Mouse (Mus musculus): Measurements from ENCODE around the gene Fgd3.
A peak's percentile ranks its signal among the peaks of the same experiment; 100 is the strongest.

Fgd3 gene

DNA sequence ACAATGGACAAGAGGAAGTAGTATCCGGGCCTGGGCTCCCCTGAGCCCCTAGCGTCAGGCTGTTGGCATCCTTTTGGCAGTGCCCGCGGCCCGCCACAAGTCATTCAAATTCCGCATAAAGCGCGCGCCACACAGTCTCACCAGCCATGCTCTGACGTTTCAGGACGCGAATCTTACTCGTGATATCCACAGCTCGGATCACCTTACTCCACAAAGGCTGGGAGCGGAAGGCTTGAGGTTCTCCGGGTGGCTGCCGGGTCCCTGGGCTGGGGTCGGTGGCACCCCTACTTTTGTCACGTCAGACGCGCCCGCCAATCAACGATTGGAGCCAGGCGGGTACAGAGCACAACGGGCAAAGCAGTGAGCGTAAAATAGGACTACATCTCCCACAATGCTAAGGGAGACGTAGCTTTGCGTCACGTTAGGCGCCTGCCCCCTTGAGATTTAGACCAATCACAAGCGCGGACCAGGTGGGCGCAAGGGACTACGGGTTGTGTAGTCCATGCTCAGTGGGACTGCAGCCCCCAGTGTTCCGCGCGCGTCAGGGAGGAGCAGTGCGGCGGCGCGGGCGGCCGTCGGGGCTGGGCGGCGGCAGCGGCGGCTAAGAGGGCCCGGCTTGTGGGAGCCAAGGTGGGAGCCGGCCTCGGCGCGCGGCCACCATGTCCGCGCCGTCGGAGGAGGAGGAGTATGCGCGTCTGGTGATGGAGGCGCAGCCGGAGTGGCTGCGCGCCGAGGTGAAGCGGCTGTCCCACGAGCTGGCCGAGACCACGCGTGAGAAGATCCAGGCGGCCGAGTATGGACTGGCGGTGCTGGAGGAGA is 21.1 kb upstream of the Fgd3 start, which contains the start of gene Bicd2:
Gene Bicd2, plus strand, starts transcription at position 574 of the 819 bp plus-strand sequence.
- peak; percentile 95 for DNase-seq (ENCODE audit: low read depth, low spot score)

DNA sequence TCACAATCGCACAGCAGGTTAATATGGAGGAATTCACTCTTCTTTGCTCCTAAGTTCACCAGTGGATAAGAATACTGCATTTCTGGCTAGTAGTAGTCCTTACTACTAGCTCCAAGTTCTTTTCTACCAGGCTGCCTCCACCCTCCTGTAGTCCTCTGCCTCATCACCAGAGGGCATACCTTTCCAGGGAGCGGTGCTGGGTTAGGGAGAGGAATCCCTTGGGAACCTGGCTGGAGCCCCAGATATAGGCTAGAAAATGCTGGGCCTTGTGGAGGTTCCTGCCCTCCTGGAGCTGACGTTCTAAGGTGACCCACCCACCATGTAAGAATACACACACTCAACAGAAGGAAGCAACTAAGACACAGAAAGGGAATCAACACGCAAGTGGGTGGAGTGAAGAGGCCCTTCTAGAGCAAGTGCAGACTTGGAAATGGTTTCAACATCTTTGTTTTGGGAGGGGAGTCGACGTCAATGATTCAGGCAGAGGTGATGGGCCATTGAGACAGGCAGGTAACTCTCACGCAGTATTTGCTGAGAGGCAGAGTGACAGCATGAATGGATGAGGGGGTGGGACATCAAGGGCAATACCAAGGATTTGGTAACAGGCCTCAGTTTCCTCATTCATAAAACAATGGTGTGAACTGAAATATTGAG is 18.9 kb upstream of the Fgd3 start:
- no peak for DNase-seq (ENCODE audit: low read depth, low spot score)

- no peak for DNase-seq (ENCODE audit: low read depth, low spot score)
Measured at GRCm38 (mm10) chr13:49335077-49335982, 15.2 kb upstream of the Fgd3 start.

DNA sequence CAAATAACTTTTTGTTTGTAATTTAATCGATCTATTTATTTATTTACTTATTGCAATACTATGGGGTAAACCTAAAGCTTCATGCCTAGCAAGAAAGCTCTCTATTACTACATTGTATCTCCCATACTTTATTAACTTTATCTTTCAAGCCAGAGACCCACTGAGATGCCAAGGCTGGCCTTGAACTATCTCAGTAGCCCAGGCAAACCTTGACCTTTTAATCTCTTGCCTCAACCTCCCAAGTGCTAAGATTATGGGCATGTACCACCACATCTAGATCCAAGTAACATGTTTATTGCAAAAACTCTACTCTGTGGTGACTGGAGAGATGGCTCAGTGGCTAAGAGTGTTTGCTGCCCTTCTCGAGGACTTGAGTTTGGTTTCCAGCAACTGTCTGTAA is 13.1 kb upstream of the Fgd3 start:
- no peak for DNase-seq (ENCODE audit: low read depth, low spot score)

DNA sequence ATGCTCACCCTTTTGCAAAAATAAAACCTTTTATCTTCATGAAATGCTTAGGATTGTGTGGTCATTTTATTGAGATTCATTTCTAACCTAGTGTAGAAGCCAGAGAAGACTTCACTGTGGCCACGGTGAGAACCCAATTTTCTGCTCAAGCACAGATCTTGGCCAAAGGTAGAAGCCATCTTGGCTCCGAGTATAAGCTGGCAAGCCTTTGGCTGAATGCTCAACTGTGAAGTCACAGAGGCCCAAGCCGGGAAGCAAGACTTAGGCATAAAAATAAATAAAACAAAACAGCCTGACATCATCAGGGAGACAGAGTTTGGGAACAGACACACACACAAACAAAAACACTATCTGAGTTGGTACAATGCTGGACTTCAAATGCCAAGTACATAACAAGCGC is 8.0 kb upstream of the Fgd3 start:
- DNase-seq (ENCODE audit: low read depth, low spot score) = no peak

DNA sequence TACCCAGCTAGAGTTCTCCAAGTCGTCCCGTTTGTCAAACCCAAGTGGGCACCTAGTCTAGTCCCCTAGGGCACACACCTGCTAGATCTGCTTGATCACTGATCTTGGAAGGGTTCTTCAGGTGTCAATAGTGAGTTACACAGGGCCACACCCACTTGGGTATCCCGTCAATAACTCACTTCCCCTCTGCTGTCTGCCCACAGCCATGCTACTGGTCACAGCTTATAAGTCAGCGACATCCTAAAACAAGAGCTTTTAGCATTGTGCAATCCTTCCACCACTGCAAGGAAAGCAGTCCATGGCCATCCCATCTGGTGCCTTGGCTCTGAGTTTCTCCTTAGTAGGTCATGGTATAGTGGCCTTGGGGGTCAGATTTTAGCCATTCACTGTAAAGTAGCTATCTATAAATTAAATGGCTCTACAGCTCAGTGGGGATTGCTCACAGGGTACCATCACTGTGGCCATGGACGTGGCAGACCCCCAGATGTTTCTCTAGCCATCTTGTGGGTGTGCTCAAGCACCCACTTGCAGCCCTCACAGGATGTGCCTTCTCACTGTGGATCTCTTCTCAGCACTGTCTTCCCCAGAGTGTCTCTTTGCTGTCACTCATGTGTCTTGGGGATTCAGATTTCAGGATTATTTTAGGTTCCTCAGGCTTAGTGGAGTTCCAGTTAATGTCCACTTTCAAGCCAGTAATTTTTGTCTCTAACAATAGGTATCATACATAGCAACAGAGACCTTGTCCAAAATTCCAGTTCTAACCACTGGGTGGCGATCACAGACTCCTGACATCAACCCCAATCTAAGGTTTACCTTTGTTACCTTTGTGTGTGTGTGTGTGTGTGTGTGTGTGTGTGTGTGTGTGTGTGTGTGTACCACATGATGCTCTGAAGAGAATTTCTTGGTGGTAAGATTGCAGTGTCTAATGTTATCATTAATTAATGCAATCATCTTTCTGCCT is 6.4 kb upstream of the Fgd3 start:
- DNase-seq (ENCODE audit: low read depth, low spot score) = peak; percentile 35

DNA sequence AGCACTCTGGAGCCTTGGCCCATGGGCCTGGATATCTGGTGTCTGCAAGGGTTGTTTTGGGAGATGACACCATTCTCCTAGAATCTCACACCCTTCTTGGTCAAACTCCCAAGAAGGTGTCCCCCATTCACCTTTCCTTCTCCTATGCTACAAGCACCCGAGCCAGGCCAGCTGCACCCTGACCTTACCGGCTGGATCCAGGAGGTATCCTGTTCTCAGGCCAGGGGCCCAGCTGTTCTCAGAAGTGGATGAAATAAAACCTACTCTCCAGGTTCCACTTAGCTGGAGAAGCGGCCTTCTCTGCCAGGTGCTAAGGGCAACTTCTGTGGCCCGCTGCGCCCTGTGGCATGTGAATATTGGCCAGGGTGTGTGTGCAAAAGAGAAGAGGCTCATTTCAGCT is 4.8 kb upstream of the Fgd3 start:
- no peak for DNase-seq (ENCODE audit: low read depth, low spot score)

GRCm38 (mm10) chr13:49322739-49323138 is 2.6 kb upstream of the Fgd3 start:
- DNase-seq (ENCODE audit: low read depth, low spot score) = no peak

GRCm38 (mm10) chr13:49322169-49322568 is 2.1 kb upstream of the Fgd3 start:
- DNase-seq (ENCODE audit: low read depth, low spot score) = no peak

DNA sequence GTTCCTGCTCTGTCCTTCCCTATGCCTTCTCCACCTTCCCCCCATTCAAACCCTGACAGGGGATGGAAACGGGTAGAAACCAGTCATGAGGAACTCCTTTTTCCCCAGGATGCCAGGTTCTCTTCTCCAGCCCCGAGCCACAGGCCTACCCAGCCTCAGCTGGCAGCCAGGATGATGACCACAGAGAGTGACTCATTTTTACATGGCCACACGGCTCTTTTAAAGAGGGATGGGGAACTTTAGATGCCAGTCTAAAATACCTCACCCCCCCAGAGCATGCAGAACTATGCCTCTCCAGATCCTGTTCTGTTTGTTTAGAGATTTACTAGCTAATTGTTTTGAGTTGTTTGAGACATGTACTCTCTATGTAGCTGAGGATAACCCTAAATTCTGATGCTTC is 1.3 kb upstream of the Fgd3 start:
- no peak for DNase-seq (ENCODE audit: low read depth, low spot score)

DNA sequence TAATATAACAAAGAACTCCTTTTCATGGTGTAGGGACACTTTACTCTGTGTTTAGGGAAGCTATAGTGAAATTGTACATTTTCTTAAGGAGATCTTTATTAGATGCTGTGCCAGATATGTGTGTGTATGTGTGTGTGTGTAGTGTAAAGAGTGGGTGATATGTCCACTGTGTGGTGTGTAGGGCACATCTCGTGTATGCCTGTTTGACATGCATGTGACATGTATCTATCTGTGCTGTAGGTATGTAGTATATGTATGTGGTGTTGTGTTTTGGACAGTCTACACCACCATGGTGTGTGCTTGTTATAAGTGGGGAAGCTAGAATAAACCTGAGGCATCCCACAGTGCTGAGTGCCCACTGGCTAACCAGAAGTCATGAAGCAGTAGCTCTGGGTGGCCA is 403 bp upstream of the Fgd3 start:
- no peak for DNase-seq (ENCODE audit: low read depth, low spot score)

- no peak for DNase-seq (ENCODE audit: low read depth, low spot score)
Measured at GRCm38 (mm10) chr13:49317914-49318313, 2.2 kb downstream of the Fgd3 start.

- no peak for DNase-seq (ENCODE audit: low read depth, low spot score)
Measured at GRCm38 (mm10) chr13:49317508-49317907, 2.6 kb downstream of the Fgd3 start.

DNA sequence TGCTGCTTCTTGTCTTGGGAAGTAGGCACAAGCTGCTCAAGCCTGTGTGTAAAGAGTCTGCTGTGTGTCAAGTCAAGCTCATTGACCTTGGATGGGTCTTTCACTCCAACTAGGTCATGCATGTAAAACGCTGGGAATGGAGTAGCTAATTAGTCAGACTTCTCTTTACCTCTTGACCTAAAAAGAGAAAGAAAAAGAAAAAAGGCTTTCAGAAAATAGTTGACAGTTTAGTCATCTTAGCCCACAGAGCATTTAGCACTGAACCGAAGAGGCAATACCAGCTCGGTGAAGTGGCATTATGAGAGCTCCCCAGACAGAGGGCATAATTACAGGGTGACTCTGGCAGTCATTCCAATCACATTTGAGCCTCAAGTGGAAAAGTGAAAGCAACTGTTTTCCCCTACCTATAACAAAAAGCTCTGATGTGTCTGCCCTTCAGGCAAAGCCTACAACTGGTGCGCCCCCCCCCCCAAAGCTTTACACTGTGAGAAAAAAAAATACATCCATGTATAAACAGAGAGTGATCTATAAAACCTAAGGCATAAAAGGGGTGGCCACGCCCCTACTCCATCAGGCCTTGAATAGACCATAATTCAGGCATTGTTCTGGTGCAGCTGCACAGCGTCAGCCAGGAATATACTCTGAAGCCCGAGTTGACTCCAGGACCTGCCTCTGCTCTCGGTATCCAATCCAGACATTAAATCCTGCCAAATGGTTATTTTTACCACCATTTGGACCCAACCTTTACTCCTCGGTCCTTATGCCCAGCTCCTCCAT is 3.5 kb downstream of the Fgd3 start:
- no peak for DNase-seq (ENCODE audit: low read depth, low spot score)

DNA sequence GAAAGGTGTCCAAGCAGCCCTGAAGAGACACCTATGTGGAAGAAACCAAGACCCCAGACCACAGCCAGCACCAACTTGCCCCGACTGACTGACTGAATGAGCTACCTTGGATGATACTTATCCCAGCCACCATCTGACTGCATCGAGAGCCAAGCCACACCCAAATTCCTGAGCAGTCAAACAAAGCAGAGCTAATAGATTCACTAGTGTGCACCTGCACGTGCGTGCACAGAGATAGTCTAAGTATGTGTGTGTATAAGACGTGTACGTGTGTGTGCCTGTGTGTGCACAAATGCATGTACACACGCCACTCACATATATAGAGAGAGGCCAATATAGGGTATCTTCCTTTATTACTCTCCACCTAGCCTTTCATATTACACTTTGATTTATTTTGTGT is 8.5 kb downstream of the Fgd3 start:
- no peak for DNase-seq (ENCODE audit: low read depth, low spot score)

DNA sequence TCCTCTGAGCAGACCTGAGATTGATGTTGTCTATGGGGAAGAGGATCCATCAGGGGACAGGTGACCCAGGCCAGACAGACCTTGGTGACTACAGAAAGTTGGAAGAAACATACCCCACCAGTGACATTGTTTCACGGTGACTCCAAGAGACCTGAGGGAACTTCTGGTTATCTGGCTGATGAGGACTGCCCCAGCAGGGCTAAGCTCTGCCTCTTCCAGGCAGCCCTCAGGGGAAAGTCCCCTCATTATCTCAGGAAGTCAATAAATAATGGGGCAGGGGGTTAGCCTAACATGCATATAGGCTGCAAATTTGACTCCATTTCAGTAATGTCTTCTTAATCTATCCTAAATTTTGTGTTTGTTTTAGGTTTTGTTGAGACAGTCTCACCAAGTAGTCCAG is 10.6 kb downstream of the Fgd3 start:
- DNase-seq (ENCODE audit: low read depth, low spot score) = no peak

- no peak for DNase-seq (ENCODE audit: low read depth, low spot score)
Measured at GRCm38 (mm10) chr13:49308861-49309403, 11.2 kb downstream of the Fgd3 start.

DNA sequence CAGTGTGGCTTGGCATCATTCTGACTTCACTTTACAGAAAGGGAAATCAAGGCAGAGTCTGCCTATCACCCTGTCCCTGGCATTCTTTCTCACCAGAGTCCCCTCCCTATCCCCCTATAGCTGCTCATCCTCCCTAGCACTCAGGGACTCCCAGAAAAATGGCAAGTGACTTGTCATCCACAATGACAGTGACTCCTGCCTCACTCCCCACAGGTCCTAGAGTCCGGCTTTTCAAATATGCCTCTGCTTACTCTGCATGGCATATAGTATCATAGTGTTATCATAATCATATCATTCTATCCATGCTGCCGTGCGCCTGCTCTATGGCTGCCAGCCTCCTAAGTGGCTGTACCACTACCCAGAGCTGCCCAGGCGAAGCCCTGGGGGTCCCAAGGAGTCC is 11.9 kb downstream of the Fgd3 start:
- DNase-seq (ENCODE audit: low read depth, low spot score) = no peak

DNA sequence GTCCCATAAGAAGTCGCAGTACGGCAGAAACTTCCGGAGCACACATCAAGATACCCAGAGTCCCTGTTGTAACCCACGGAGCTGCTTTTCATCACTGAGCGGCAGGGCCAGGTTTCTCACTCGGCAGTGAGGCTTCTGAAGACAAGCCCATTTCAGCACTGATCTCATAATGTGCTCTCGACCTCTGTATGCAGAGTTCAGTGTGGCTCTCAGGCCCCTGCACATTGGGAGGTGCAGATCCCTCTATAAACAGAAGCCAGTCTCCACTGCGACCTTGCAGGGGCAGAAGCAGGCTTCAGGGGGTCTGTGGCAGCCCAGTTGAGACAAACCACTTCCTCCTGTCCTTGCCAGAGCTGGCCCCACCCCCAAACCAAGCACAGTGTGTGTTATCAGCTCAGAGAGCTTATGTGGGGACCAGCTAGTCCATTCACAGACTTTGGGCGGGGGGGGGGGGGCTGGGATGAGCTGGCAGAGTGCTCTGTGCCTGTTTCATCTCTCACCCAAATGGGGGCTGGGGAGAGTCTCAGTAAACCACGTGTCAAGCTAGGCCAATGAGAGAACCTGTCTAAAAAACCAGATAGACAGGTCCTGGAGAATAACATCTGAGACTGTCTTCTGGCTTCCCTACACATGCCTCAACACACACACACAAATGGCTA is 12.7 kb downstream of the Fgd3 start:
- DNase-seq (ENCODE audit: low read depth, low spot score) = peak; percentile 28
